8 mouse cellular contexts compared by ENCODE assay signal in the genomic region with DNA sequence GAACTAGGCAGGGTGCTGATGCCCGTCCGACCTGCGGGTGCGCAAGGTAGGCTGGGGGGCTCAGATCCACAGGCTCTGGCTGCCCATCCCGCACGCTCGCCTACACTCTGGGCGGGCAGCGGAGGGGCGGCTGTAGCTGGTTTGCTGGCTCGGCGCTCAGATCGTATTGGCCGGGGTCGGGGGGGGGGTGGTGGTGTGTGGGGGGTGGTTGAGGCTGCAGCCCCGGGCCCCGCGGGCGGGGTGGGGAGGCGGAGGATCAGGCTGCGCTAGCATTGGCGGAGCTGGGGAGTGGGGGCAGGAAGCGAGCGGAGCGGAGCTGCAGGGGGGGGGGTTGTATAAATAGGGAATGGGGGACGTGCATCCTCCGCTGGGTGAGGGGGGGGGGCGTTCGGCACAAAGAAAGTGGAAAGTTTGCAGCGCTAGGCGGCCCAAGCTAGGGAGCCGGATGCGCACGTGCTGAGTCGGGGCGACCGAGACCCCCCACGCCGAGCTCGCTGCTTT. TPM values are rescaled to one million over a fixed set of nuclear protein-coding genes. Genes with fewer than 3 reads are reported as not detected.
DNase-seq lines count a peak whose midpoint lies in the region; ATAC-seq and TF ChIP-seq lines count a peak whose summit lies in the region.

No protein-coding gene starts in this region.

- no peaks in the 10 kb centered on the region for H3K9me3 ChIP-seq in forebrain, embryonic 11.5 days (ENCODE audit: control insufficient read depth, low read length)
- H3K9me3 ChIP-seq in lung, embryonic 14.5 days (ENCODE audit: low read depth, low read length) = no peaks in the 10 kb centered on the region

- H3K27me3 ChIP-seq in forebrain, embryonic 11.5 days (ENCODE audit: control insufficient read depth, insufficient read depth, low read length) = no peaks in the 10 kb centered on the region
- no peaks in the 10 kb centered on the region for H3K27me3 ChIP-seq in lung, embryonic 14.5 days (ENCODE audit: insufficient read depth, low read length)

- intact Hi-C loops in heart, postnatal 25 days (cut with DNase I) = no loop called here

- H3K4me1 ChIP-seq in forebrain, embryonic 11.5 days (replicated peaks; ENCODE audit: control insufficient read depth, insufficient read depth, low read length) = peaks cover 15% of the 10 kb centered on the region
- H3K4me1 ChIP-seq in lung, embryonic 14.5 days (ENCODE audit: insufficient read depth) = peaks cover 19% of the 10 kb centered on the region

- peak; percentile 78 for ATAC-seq in forebrain, embryonic 11.5 days (replicated peaks; ENCODE audit: low FRiP score)
- peak; percentile 81 for ATAC-seq in lung, embryonic 14.5 days (ENCODE audit: insufficient read depth)
- 0 out of 2 replicates have a peak, but pooled peaks have one; percentile 8 for ATAC-seq in neutrophil, adult 5-6 weeks (ENCODE audit: extremely low read depth, insufficient number of reproducible peaks, low FRiP score, poor library complexity, severe bottlenecking)

- peak; percentile 85 for DNase-seq in CD4-positive, CD25-positive, alpha-beta regulatory T cell, adult 2 months (ENCODE audit: low read depth, low spot score)
- DNase-seq in adrenal gland, postnatal 4 days (ENCODE audit: low spot score in 2 of 2) = peak; percentile 54 to 75
- peak; percentile 98 for DNase-seq in forebrain, embryonic 11.5 days (ENCODE audit: low spot score)
- peak; percentile 56 for DNase-seq in heart, postnatal 25 days (ENCODE audit: low spot score)
- DNase-seq in kidney, postnatal 4 days = peak; percentile 89 to 94
- peak; percentile 91 for DNase-seq in lung, embryonic 14.5 days
- DNase-seq in thymus, postnatal 10 days (ENCODE audit: low spot score in 2 of 2) = peak; percentile 78 to 84

- H3K4me2 ChIP-seq in forebrain, embryonic 11.5 days (ENCODE audit: low read depth, low read length, severe bottlenecking) = peak overlapping the region; percentile 99
- peak overlapping the region; percentile 100 for H3K4me2 ChIP-seq in lung, embryonic 14.5 days

- peak overlapping the region; percentile 99 for H3K9ac ChIP-seq in forebrain, embryonic 11.5 days (ENCODE audit: low read length)
- peak overlapping the region; percentile 95 for H3K9ac ChIP-seq in lung, embryonic 14.5 days

- H3K27ac ChIP-seq in forebrain, embryonic 11.5 days (ENCODE audit: low read depth, low read length) = peak overlapping the region; percentile 97
- peak overlapping the region; percentile 100 for H3K27ac ChIP-seq in lung, embryonic 14.5 days (ENCODE audit: low read depth)

- H3K4me3 ChIP-seq in forebrain, embryonic 11.5 days (ENCODE audit: low read depth, low read length) = peak overlapping the region; percentile 92
- H3K4me3 ChIP-seq in lung, embryonic 14.5 days (ENCODE audit: low read depth, low read length) = peak overlapping the region; percentile 93

- WGBS in forebrain, embryonic 11.5 days = under 1% methylated on average over 29 of the region's 40 CpGs
- WGBS in lung, embryonic 14.5 days = 2% methylated on average over 23 of the region's 40 CpGs

- peaks cover 7% of the 10 kb centered on the region for H3K36me3 ChIP-seq in forebrain, embryonic 11.5 days (ENCODE audit: control insufficient read depth, insufficient read depth, low read length)
- H3K36me3 ChIP-seq in lung, embryonic 14.5 days (ENCODE audit: insufficient read depth) = peaks cover 25% of the 10 kb centered on the region

- TF ChIP-seq CTCF in lung, embryonic 14.5 days (IDR thresholded peaks at IDR 0.05; ENCODE audit: low read depth) = no peak; the same call in 1 of the 2 replicates

RNA-seq across cellular contexts. Expression of gene Patz1, which starts 0.7 kb away (rescaled TPM):
- total RNA-seq in adrenal gland, postnatal 4 days (2021) = 10 to 100 TPM; 67.7 to 72.5 TPM
- 130 and 131 TPM in 2 replicates for polyA plus RNA-seq in forebrain, embryonic 11.5 days (2014; fragmentation: Nextera tagmentation; extraction: Ambion mirVana)
- total RNA-seq in heart, postnatal 25 days (2021) = 10 to 100 TPM; 25.6 to 26.4 TPM
- 60.7 and 61.3 TPM in 2 replicates for polyA plus RNA-seq in lung, embryonic 14.5 days (2014; fragmentation: Nextera tagmentation; extraction: Ambion mirVana)
- total RNA-seq in neutrophil, adult 5-6 weeks (2017) = 52.3 and 60.4 TPM in 2 replicates

RNA-seq across cellular contexts. Expression of gene Drg1, which starts 23.1 kb away (rescaled TPM):
- 100 to 1,000 TPM; 116 to 117 TPM for total RNA-seq in adrenal gland, postnatal 4 days (2021)
- polyA plus RNA-seq in forebrain, embryonic 11.5 days (2014; fragmentation: Nextera tagmentation; extraction: Ambion mirVana) = 289 and 299 TPM in 2 replicates
- total RNA-seq in heart, postnatal 25 days (2021) = 10 to 100 TPM; 58.0 to 65.0 TPM
- polyA plus RNA-seq in lung, embryonic 14.5 days (2014; fragmentation: Nextera tagmentation; extraction: Ambion mirVana) = 237 and 245 TPM in 2 replicates
- 129 and 137 TPM in 2 replicates for total RNA-seq in neutrophil, adult 5-6 weeks (2017)

RNA-seq across cellular contexts. Expression of gene Pik3ip1, which starts 40.8 kb away (rescaled TPM):
- total RNA-seq in adrenal gland, postnatal 4 days (2021) = 10 to 100 TPM; 31.9 to 32.2 TPM
- polyA plus RNA-seq in forebrain, embryonic 11.5 days (2014; fragmentation: Nextera tagmentation; extraction: Ambion mirVana) = 9.7 and 10.6 TPM in 2 replicates
- total RNA-seq in heart, postnatal 25 days (2021) = 10 to 100 TPM; 39.4 to 42.4 TPM
- 6.4 and 8.5 TPM in 2 replicates for polyA plus RNA-seq in lung, embryonic 14.5 days (2014; fragmentation: Nextera tagmentation; extraction: Ambion mirVana)
- 62.5 and 68.5 TPM in 2 replicates for total RNA-seq in neutrophil, adult 5-6 weeks (2017)

Comparison
In these comparisons a context has a peak if more than half of its experiments do, and no peak if none do; other contexts are left out.
1. Peak in every context shown above with its lines: DNase-seq, ATAC-seq, H3K4me3 ChIP-seq and H3K27ac ChIP-seq.
2. ATAC-seq: peak in every context shown above with its lines; median percentile 81 in lung, embryonic 14.5 days; 78 in forebrain, embryonic 11.5 days; 8 in neutrophil, adult 5-6 weeks.